Mouse (Mus musculus) forebrain, embryonic 14.5 days (tissue): Measurements from ENCODE around the gene Arl8b. TPM values are rescaled to one million over a fixed set of nuclear protein-coding genes. Genes with fewer than 3 reads are reported as not detected.

Experiments used
- ATAC-seq: fragments of 200-750 bp; cut with Nextera tagmentation; 2 replicates; pipeline ENCODE4 v1.8.0; 2017; ENCODE audit warnings: mild to moderate bottlenecking, moderate library complexity
- DNase-seq: peaks from one replicate; pipeline ENCODE4 v3.0.0-alpha.2; 2015; ENCODE audit warnings: low spot score
- H3K27ac ChIP-seq: fragments of 300-500 bp; sonication (generic); 2 replicates; pipeline ENCODE4 v1.5.1; 2014; ENCODE audit warnings: low read depth, mild to moderate bottlenecking, control low read depth, low read length, moderate library complexity
- H3K27me3 ChIP-seq: fragments of 300-500 bp; sonication (generic); replicated peaks from 2 replicates; pipeline ENCODE4 v1.6.1; 2014; ENCODE audit warnings: low read length, control low read depth, mixed read lengths; ENCODE audit not compliant: control insufficient read depth, insufficient read depth
- H3K36me3 ChIP-seq: fragments of 300-500 bp; sonication (generic); 2 replicates; pipeline ENCODE4 v1.6.1; 2014; ENCODE audit warnings: low read length, control low read depth; ENCODE audit not compliant: control insufficient read depth, insufficient read depth
- H3K4me1 ChIP-seq: fragments of 300-500 bp; sonication (generic); 2 replicates; pipeline ENCODE4 v1.6.1; 2014; ENCODE audit warnings: antibody characterized with exemption, low read length, control low read depth; ENCODE audit not compliant: control insufficient read depth, insufficient read depth
- H3K4me2 ChIP-seq: fragments of 300-500 bp; sonication (generic); 2 replicates; pipeline ENCODE4 v1.6.1; 2014; ENCODE audit warnings: mild to moderate bottlenecking, control low read depth, low read length
- H3K4me3 ChIP-seq: fragments of 300-500 bp; sonication (generic); 2 replicates; pipeline ENCODE4 v1.5.1; 2014; ENCODE audit warnings: low read depth, low read length, control low read depth
- H3K9ac ChIP-seq: fragments of 300-500 bp; sonication (generic); 2 replicates; pipeline ENCODE4 v1.6.1; 2014; ENCODE audit warnings: mild to moderate bottlenecking, low read length, control low read depth, moderate library complexity
- H3K9me3 ChIP-seq: fragments of 300-500 bp; sonication (generic); replicated peaks from 2 replicates; pipeline ENCODE4 v1.6.1; 2016; ENCODE audit warnings: low read length, control low read depth, mixed read lengths; ENCODE audit not compliant: control insufficient read depth
- whole genome bisulfite sequencing: fragments of 180-500 bp; shearing (Covaris S2); extraction: QIAGEN DNeasy Blood & Tissue Kit; methylation state at CpG from one replicate; pipeline ENCODE4 v1.1.7; 2014; 5-methylcytosine and 5-hydroxymethylcytosine counted together
- polyA plus RNA-seq: library from polyadenylated mRNA; unstranded; fragments of >200 nt; fragmentation: Nextera tagmentation; extraction: Ambion mirVana; gene quantifications from 2 replicates; pipeline ENCODE4 v1.2.1, GENCODE M21; 2014

The Arl8b gene
- polyA plus RNA-seq, 1 experiment from 2014 or later: 93.8 TPM

DNA sequence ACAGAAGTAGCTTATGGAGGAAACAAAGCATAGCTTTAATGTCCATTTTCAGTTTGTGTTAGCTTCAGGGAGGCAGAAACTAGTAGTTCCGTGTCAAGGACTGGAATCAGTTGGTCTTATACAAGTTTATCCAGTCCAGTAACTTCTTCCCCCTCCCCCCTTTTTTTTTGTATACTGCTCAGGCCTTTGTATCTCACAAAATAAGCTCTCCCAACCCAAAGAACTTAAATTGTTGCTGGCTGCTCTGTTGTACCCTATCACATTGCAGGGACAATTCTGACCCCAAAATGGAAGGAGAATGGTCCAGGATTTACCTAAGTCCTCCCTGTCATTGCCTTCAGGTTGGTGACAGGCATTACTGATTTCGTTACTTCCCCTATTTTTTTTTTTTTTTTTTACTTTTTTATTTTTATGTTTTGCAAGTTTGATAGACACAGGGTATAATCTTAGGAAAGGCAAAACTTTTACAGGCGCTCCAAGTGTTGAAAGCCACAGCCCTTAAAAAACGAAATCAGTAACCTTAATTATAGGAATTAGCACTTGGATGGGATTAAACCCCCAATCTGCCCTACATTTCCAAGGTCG lies 44.5 kb downstream of the Arl8b start:
- no peaks in the 10 kb centered on the region for H3K9me3 ChIP-seq
- H3K27me3 ChIP-seq: no peaks in the 10 kb centered on the region
- no peak for DNase-seq
- H3K4me1 ChIP-seq: peaks cover 10% of the 10 kb centered on the region
- H3K4me3 ChIP-seq: no peak overlapping the region
- 23% methylated on average over 5 of the region's 5 CpGs for WGBS
- H3K27ac ChIP-seq: no peak overlapping the region
- peaks cover 16% of the 10 kb centered on the region for H3K36me3 ChIP-seq
- no peak for ATAC-seq
- peak overlapping the region; percentile 76; the same call in 1 of the 2 replicates for H3K4me2 ChIP-seq
- H3K9ac ChIP-seq: no peak overlapping the region

DNA sequence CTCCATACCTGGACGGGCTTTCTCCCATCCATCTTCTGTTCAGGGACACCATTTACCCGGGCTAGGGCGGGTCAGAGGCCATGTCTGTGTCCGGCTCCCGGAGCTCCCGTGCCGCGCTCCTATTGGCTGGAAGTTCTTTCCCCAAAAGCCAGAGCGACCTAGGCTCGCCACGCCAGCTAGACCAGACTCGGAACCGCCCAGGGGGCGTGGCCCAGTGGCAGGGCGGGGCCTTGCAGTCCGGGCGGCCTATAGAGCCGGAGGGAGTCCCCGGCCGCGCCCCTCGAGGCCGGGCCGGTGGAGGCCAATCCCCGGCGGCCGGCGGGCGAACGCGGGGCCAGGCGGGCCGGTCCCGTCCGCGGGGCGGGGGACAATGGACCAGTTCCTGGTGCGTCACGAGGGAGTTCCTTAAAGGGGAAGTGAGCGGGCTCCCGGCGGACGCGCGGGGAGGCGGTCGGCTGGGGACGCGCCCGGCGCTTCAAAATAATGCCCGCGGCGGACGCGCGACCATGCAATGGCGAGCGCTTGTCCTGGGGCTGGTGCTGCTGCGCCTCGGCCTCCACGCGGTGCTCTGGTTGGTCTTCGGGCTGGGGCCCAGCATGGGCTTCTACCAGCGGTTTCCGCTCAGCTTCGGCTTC lies 45.5 kb downstream of the Arl8b start, which contains the start of gene Edem1:
Edem1 (plus strand) TSS at position 408 of the 635 bp plus-strand sequence.
- peaks cover 8% of the 10 kb centered on the region; the same call in 1 of the 2 replicates for H3K36me3 ChIP-seq
- WGBS: under 1% methylated on average over 67 of the region's 67 CpGs
- peak; percentile 96 for DNase-seq
- peaks cover 10% of the 10 kb centered on the region for H3K4me1 ChIP-seq
- peak within 1 kb of the TSS; percentile 92 for H3K9ac ChIP-seq
- H3K4me3 ChIP-seq: peak within 1 kb of the TSS; percentile 87
- ATAC-seq: peak; percentile 97
- H3K27ac ChIP-seq: peak within 1 kb of the TSS; percentile 44
- no peaks in the 10 kb centered on the region for H3K27me3 ChIP-seq
- no peaks in the 10 kb centered on the region for H3K9me3 ChIP-seq
- peak within 1 kb of the TSS; percentile 76 for H3K4me2 ChIP-seq

DNA sequence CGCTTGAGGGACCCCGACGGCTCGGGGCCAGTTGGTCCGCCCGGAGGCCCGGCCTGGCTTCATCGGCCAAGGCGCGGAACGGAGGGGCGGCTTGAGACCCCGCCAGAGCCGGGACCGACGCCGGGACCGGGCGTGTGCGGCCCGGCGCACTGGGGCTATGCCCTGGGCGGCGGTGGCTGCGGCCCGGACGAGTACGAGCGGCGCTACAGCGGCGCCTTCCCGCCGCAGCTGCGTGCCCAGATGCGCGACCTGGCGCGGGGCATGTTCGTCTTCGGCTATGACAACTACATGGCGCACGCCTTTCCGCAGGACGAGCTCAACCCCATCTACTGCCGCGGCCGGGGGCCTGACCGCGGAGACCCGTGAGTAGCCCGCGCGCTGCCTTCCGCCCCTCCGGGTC lies 46.0 kb downstream of the Arl8b start:
- ATAC-seq: peak; percentile 68
- Histone ChIP-seq H3K4me1 (peaks cover 10% of the 10 kb centered on the region), H3K27me3 (no peaks in the 10 kb centered on the region), H3K9ac (peak overlapping the region; percentile 92), H3K36me3 (peaks cover 4% of the 10 kb centered on the region; the same call in 1 of the 2 replicates), H3K4me2 (peak overlapping the region; percentile 76), H3K4me3 (peak overlapping the region; percentile 87), H3K9me3 (no peaks in the 10 kb centered on the region), H3K27ac (peak overlapping the region; percentile 44)
- DNase-seq: peak; percentile 46
- WGBS: 0% methylated on average over 56 of the region's 56 CpGs

DNA sequence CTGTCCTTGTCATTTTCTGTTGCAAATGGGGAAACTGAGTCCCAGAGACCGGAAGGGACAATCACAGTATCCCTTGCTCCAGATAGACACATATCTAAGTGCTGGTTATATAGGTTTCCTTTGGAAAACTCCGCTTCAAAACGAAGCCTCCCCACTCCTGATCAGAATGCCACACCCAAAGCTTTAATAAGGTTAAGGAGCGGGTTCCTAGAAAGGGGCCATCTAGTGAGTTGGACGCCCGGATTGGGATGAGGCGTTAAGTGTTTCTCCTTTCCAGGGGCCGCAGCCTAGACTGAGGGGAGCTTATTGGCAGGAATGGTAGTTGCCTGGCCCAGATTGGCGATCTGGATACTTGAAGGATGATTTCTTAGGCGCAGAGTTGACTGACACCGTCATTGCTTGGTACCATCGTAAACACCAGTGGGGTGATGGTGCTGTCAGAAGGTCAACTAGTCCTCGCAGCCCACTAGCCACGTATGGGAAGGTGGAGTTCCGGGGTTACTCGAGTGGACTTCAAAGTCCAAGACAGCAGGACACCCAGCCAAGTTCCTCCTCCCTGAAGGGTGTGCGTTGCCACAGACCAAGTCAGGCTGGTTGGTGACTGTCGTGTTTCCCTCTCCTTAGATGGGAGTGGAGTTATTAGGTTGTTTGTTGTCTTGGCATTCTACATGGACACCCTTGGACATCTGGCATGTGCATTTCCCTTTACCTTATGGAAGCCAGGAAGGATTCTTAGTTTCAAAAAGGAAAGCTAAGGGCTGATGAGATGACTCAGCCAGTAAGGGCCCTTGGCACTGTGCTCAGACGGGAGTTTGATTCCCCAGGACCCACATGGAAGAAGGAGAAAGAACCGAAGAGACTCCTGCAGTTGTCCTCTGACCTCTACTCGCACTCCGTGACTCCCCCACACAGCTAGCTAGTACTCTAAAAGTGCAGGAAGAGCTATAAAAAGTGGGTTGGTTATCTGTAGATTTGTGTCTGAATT lies 46.8 kb downstream of the Arl8b start:
- Histone ChIP-seq H3K27me3 (no peaks in the 10 kb centered on the region), H3K9ac (peak overlapping the region; percentile 92), H3K36me3 (no peaks in the 10 kb centered on the region), H3K27ac (no peak overlapping the region), H3K9me3 (no peaks in the 10 kb centered on the region), H3K4me1 (peaks cover 10% of the 10 kb centered on the region), H3K4me2 (peak overlapping the region; percentile 76), H3K4me3 (peak overlapping the region; percentile 87)
- ATAC-seq (no peak), DNase-seq (peak; percentile 18)
- 26% methylated on average over 22 of the region's 22 CpGs for WGBS

DNA sequence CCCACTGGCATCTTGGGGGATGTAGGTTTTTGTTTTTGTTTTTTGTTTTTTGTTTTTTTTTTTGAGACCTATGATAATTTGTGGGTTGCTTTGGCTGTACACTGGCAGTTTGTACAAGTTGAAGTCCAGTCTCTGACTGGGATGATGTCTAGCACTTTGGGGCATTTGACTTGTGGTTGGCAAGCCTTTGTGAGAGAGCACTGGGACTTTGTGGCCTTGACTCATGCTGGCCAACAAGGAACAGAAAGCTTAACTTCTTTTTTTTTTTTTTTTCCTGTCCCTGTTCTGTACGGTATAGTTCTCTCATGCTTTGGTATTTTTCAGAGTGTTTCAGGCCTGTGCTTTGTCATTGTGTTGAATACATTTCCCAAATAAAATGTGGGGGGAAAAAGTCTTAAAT lies 49.3 kb downstream of the Arl8b start:
- no peak overlapping the region for H3K27ac ChIP-seq
- no peak overlapping the region for H3K4me3 ChIP-seq
- no peak overlapping the region for H3K9ac ChIP-seq
- H3K36me3 ChIP-seq: peaks cover 3% of the 10 kb centered on the region; the same call in 1 of the 2 replicates
- H3K27me3 ChIP-seq: no peaks in the 10 kb centered on the region
- H3K4me1 ChIP-seq: peaks cover 10% of the 10 kb centered on the region
- WGBS: 58% methylated on average over 1 of the region's 1 CpGs
- DNase-seq (no peak), ATAC-seq (no peak)
- no peak overlapping the region for H3K4me2 ChIP-seq
- no peaks in the 10 kb centered on the region for H3K9me3 ChIP-seq

DNA sequence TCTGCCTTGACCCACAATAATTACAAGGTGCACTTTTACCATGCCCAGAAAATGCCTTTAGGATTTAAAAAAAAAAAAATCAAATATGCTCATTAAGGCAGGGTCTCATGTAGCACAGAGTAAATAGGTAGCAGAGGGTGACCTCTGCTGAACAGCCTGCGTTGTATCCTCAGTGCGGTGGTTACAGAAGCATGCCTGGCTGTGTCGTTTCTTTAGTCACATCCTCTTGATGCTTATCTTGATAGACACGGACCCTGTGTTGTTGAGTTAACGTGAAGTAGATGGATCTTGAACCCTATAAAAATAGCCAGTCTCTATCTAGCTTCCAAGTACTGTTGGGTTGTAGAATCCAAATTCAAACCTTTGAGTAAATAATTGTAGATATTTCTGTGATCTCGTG lies 50.1 kb downstream of the Arl8b start:
- Histone ChIP-seq H3K4me3 (no peak overlapping the region), H3K9ac (no peak overlapping the region), H3K36me3 (peaks cover 10% of the 10 kb centered on the region; the same call in 1 of the 2 replicates), H3K27me3 (no peaks in the 10 kb centered on the region), H3K27ac (no peak overlapping the region), H3K4me2 (no peak overlapping the region), H3K9me3 (no peaks in the 10 kb centered on the region), H3K4me1 (peaks cover 10% of the 10 kb centered on the region)
- 94% methylated on average over 6 of the region's 6 CpGs for WGBS
- DNase-seq (no peak), ATAC-seq (no peak)

DNA sequence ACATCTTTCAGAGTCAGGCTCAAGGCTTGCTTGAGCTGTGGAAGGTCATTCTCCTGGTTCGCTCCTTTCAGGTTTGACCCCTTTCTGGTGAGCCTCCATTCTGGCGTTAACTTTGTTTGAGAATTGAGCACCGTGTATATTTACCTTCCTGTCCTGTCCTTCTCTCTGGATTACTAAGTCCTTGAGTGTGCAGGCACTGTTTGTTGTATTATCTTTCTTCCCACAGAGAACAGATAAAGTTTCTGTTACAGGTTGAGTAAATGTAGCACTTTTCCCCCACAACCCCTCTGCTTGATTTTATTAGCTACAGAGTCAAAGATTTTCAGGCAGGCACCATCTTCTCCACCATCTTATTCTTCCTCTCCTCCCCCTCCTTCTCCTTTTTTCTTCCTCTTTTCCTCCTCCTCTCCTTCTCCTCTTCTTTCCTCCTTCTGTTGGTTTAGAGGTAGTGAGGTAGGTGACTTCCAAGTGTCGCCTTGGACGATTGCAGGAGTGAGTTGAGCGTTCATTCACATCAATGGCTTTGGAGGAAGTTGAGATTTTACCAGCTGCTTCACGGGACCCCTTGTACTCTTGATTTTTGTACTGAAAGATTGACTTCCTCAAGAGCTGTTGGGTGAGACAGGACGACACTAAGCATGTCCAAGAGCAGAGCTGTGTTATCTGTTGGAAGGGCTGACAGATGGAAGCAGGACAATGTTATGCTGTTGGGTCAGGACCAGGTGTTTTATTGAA lies 51.2 kb downstream of the Arl8b start:
- WGBS: 93% methylated on average over 8 of the region's 8 CpGs
- H3K27me3 ChIP-seq: no peaks in the 10 kb centered on the region
- ATAC-seq: no peak

More for the DNA sequence above, 51.2 kb downstream of the Arl8b start:
- H3K9ac ChIP-seq: no peak overlapping the region
- peaks cover 10% of the 10 kb centered on the region for H3K4me1 ChIP-seq
- H3K9me3 ChIP-seq: no peaks in the 10 kb centered on the region
- H3K27ac ChIP-seq: no peak overlapping the region
- H3K4me2 ChIP-seq: no peak overlapping the region
- H3K4me3 ChIP-seq: no peak overlapping the region
- peaks cover 14% of the 10 kb centered on the region; the same call in 1 of the 2 replicates for H3K36me3 ChIP-seq
- DNase-seq: no peak
